9 mouse cellular contexts compared by ENCODE assay signal in the genomic region with DNA sequence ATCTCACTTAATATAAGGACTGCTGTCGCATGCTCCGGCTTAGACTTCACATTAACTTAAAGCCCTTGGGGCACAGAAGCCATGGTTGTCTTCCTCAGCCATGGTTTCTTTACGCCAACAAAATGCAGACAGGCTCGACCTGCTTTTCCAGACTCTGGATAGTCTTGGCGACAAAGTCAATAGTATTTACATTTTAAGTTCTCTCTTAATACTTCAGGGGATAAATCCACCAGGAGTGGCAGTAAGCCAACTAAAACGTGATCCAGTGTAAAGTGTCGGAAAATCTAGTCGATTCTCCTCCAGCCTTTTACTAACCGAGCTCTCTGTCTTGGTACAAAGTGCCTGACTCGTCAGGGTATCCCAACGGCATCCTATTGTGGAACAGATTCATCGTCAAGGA. TPM values are rescaled to one million over a fixed set of nuclear protein-coding genes. Genes with fewer than 3 reads are reported as not detected.
A peak's percentile ranks its signal among the peaks of the same experiment; 100 is the strongest.
DNase-seq lines count a peak whose midpoint lies in the region; ATAC-seq and TF ChIP-seq lines count a peak whose summit lies in the region.
"Had no signal": no experiment of that assay in that cellular context is flagged by ENCODE, and none has a peak within 500 bp of the region (broad histone marks: within the 10 kb centered on the region; RNA-seq: fewer than 3 reads in every experiment).

No protein-coding gene starts in this region.

- H3K36me3 ChIP-seq in heart, embryonic 16.5 days (ENCODE audit: control insufficient read depth, insufficient read depth), result 0 out of 2 replicates have a peak, but pooled peaks cover 7% of the 10 kb centered on the region
- H3K36me3 ChIP-seq in embryonic facial prominence, embryonic 10.5 days (replicated peaks), result peaks cover 32% of the 10 kb centered on the region
- H3K36me3 ChIP-seq in intestine, postnatal 0 days (ENCODE audit: control insufficient read depth, insufficient read depth), result peaks cover 14% of the 10 kb centered on the region
- H3K36me3 ChIP-seq in midbrain, embryonic 15.5 days (replicated peaks), result peaks cover 4% of the 10 kb centered on the region; the same call in 1 of the 2 replicates

- H3K27me3 ChIP-seq in heart, embryonic 16.5 days (ENCODE audit: control insufficient read depth, insufficient read depth, low read length), result no peaks in the 10 kb centered on the region
- peaks cover 5% of the 10 kb centered on the region; the same call in 1 of the 2 replicates for H3K27me3 ChIP-seq in embryonic facial prominence, embryonic 10.5 days (replicated peaks; ENCODE audit: low read depth, poor library complexity, severe bottlenecking)
- H3K27me3 ChIP-seq in intestine, postnatal 0 days (replicated peaks; ENCODE audit: control insufficient read depth, insufficient read depth, low read length), result no peaks in the 10 kb centered on the region
- H3K27me3 ChIP-seq in midbrain, embryonic 15.5 days (replicated peaks), result peaks cover 9% of the 10 kb centered on the region; the same call in 1 of the 2 replicates
- H3K27me3 ChIP-seq: Patski had no signal

- H3K4me2 ChIP-seq in heart, embryonic 16.5 days (ENCODE audit: low read depth, low read length), result peak overlapping the region; percentile 90
- H3K4me2 ChIP-seq in intestine, postnatal 0 days (replicated peaks; ENCODE audit: low read depth), result peak overlapping the region; percentile 75
- H3K4me2 ChIP-seq in midbrain, embryonic 15.5 days, result peak overlapping the region; percentile 71

- peak overlapping the region; percentile 89 for H3K9ac ChIP-seq in heart, embryonic 16.5 days (ENCODE audit: low read length)
- H3K9ac ChIP-seq in intestine, postnatal 0 days (ENCODE audit: low read depth, low read length), result peak overlapping the region; percentile 80
- no peak overlapping the region for H3K9ac ChIP-seq in midbrain, embryonic 15.5 days

- peak overlapping the region; percentile 92 for H3K4me3 ChIP-seq in heart, embryonic 16.5 days (ENCODE audit: low read length)
- H3K4me3 ChIP-seq in embryonic facial prominence, embryonic 10.5 days, result peak overlapping the region; percentile 98
- H3K4me3 ChIP-seq in intestine, postnatal 0 days (ENCODE audit: low read depth, low read length), result peak overlapping the region; percentile 77
- H3K4me3 ChIP-seq in midbrain, embryonic 15.5 days, result peak overlapping the region; percentile 78

- DNase-seq in heart, adult 8-10 months (ENCODE audit: low spot score), result no peak
- no peak for DNase-seq in embryonic facial prominence, embryonic 10.5 days (ENCODE audit: low spot score)
- no peak for DNase-seq in adipocyte (ENCODE audit: low spot score)
- no peak for DNase-seq in urinary bladder, postnatal 14 days (ENCODE audit: low spot score)

- H3K9me3 ChIP-seq in heart, embryonic 16.5 days (replicated peaks; ENCODE audit: control insufficient read depth, low read length), result no peaks in the 10 kb centered on the region
- H3K9me3 ChIP-seq in embryonic facial prominence, embryonic 10.5 days, result no peaks in the 10 kb centered on the region
- H3K9me3 ChIP-seq in intestine, postnatal 0 days (ENCODE audit: control insufficient read depth), result no peaks in the 10 kb centered on the region
- H3K9me3 ChIP-seq in midbrain, embryonic 15.5 days, result no peaks in the 10 kb centered on the region

- 68% methylated on average over 12 of the region's 12 CpGs for WGBS in heart, embryonic 16.5 days
- 76% methylated on average over 12 of the region's 12 CpGs for WGBS in embryonic facial prominence, embryonic 10.5 days
- 66% methylated on average over 12 of the region's 12 CpGs for WGBS in intestine, postnatal 0 days
- 76% methylated on average over 12 of the region's 12 CpGs for WGBS in midbrain, embryonic 15.5 days

- peaks cover 10% of the 10 kb centered on the region for H3K4me1 ChIP-seq in heart, embryonic 16.5 days (ENCODE audit: control insufficient read depth, insufficient read depth, low read length)
- H3K4me1 ChIP-seq in embryonic facial prominence, embryonic 10.5 days, result peaks cover 17% of the 10 kb centered on the region
- H3K4me1 ChIP-seq in intestine, postnatal 0 days (replicated peaks; ENCODE audit: control insufficient read depth, insufficient read depth, low read length), result 0 out of 2 replicates have a peak, but pooled peaks cover 5% of the 10 kb centered on the region
- peaks cover 19% of the 10 kb centered on the region for H3K4me1 ChIP-seq in midbrain, embryonic 15.5 days

- no peak overlapping the region for H3K27ac ChIP-seq in heart, embryonic 16.5 days (ENCODE audit: low read length)
- H3K27ac ChIP-seq in embryonic facial prominence, embryonic 10.5 days (replicated peaks), result no peak overlapping the region
- no peak overlapping the region for H3K27ac ChIP-seq in intestine, postnatal 0 days (ENCODE audit: low read depth, low read length)
- H3K27ac ChIP-seq in midbrain, embryonic 15.5 days, result no peak overlapping the region

- ATAC-seq in heart, embryonic 16.5 days (replicated peaks; ENCODE audit: extremely low read depth, insufficient read depth, low FRiP score), result no peak
- ATAC-seq in intestine, postnatal 0 days, result no peak
- ATAC-seq in midbrain, embryonic 15.5 days (replicated peaks), result no peak
- no peak for ATAC-seq in megakaryocyte-erythroid progenitor cell, adult 5-6 weeks (replicated peaks; ENCODE audit: low FRiP score, low TSS enrichment, poor library complexity, severe bottlenecking)

- TF ChIP-seq CTCF in intestine, postnatal 0 days (IDR thresholded peaks at IDR 0.05; ENCODE audit: low read depth), result no peak

RNA-seq across cellular contexts. Expression of a gene that starts 1.0 kb away (rescaled TPM):
- polyA plus RNA-seq in heart, embryonic 16.5 days (2015; fragmentation: Nextera tagmentation; extraction: Ambion mirVana), result 90.8 and 93.1 TPM in 2 replicates
- total RNA-seq in heart, adult 8-10 months (2022), result 10 to 100 TPM; 30.7 to 35.3 (median 32.1) TPM
- 106 and 114 TPM in 2 replicates for polyA plus RNA-seq in embryonic facial prominence, embryonic 10.5 days (2016; fragmentation: Nextera tagmentation; extraction: Ambion mirVana)
- 82.8 and 83.5 TPM in 2 replicates for polyA plus RNA-seq in intestine, postnatal 0 days (2015; fragmentation: Nextera tagmentation; extraction: Ambion mirVana)
- polyA plus RNA-seq in midbrain, embryonic 15.5 days (2015; fragmentation: Nextera tagmentation; extraction: Ambion mirVana), result 140 and 153 TPM in 2 replicates
- total RNA-seq in megakaryocyte-erythroid progenitor cell, adult 5-6 weeks (2014; fragmentation: Nextera tagmentation), result 27.5 and 63.2 TPM in 2 replicates
- total RNA-seq in megakaryocyte-erythroid progenitor cell, adult 5-6 weeks (2017), result 35.5 and 46.5 TPM in 2 replicates

RNA-seq across cellular contexts. Expression of a gene that starts 19.8 kb away (rescaled TPM):
- polyA plus RNA-seq in heart, embryonic 16.5 days (2015; fragmentation: Nextera tagmentation; extraction: Ambion mirVana), result 44.7 and 47.8 TPM in 2 replicates
- total RNA-seq in heart, adult 8-10 months (2022), result 10 to 100 TPM; 21.9 to 36.4 (median 28.1) TPM
- polyA plus RNA-seq in embryonic facial prominence, embryonic 10.5 days (2016; fragmentation: Nextera tagmentation; extraction: Ambion mirVana), result 1.4 and 2.5 TPM in 2 replicates
- 42.4 and 43.5 TPM in 2 replicates for polyA plus RNA-seq in intestine, postnatal 0 days (2015; fragmentation: Nextera tagmentation; extraction: Ambion mirVana)
- polyA plus RNA-seq in midbrain, embryonic 15.5 days (2015; fragmentation: Nextera tagmentation; extraction: Ambion mirVana), result 0.71 and 1.3 TPM in 2 replicates
- total RNA-seq in megakaryocyte-erythroid progenitor cell, adult 5-6 weeks (2014; fragmentation: Nextera tagmentation), result 0.35 TPM in 1 of 2 replicates, not detected in the other
- total RNA-seq in megakaryocyte-erythroid progenitor cell, adult 5-6 weeks (2017), result not detected in 2 replicates

RNA-seq across cellular contexts. Expression of a gene that starts 52.3 kb away (rescaled TPM):
- 33.2 and 36.0 TPM in 2 replicates for polyA plus RNA-seq in heart, embryonic 16.5 days (2015; fragmentation: Nextera tagmentation; extraction: Ambion mirVana)
- 10 to 100 TPM; 50.7 to 55.7 (median 53.7) TPM for total RNA-seq in heart, adult 8-10 months (2022)
- polyA plus RNA-seq in embryonic facial prominence, embryonic 10.5 days (2016; fragmentation: Nextera tagmentation; extraction: Ambion mirVana), result 17.9 and 18.6 TPM in 2 replicates
- polyA plus RNA-seq in intestine, postnatal 0 days (2015; fragmentation: Nextera tagmentation; extraction: Ambion mirVana), result 10.0 and 12.6 TPM in 2 replicates
- 21.7 and 23.5 TPM in 2 replicates for polyA plus RNA-seq in midbrain, embryonic 15.5 days (2015; fragmentation: Nextera tagmentation; extraction: Ambion mirVana)
- total RNA-seq in megakaryocyte-erythroid progenitor cell, adult 5-6 weeks (2014; fragmentation: Nextera tagmentation), result 41.0 and 77.9 TPM in 2 replicates
- total RNA-seq in megakaryocyte-erythroid progenitor cell, adult 5-6 weeks (2017), result 38.7 and 41.7 TPM in 2 replicates

RNA-seq across cellular contexts. Expression of a gene that starts 57.1 kb away (rescaled TPM):
- polyA plus RNA-seq in heart, embryonic 16.5 days (2015; fragmentation: Nextera tagmentation; extraction: Ambion mirVana), result 26.3 and 29.1 TPM in 2 replicates
- 10 to 100 TPM; 15.9 to 24.4 (median 19.9) TPM for total RNA-seq in heart, adult 8-10 months (2022)
- 31.1 and 32.6 TPM in 2 replicates for polyA plus RNA-seq in embryonic facial prominence, embryonic 10.5 days (2016; fragmentation: Nextera tagmentation; extraction: Ambion mirVana)
- 19.5 and 20.2 TPM in 2 replicates for polyA plus RNA-seq in intestine, postnatal 0 days (2015; fragmentation: Nextera tagmentation; extraction: Ambion mirVana)
- 47.9 and 50.5 TPM in 2 replicates for polyA plus RNA-seq in midbrain, embryonic 15.5 days (2015; fragmentation: Nextera tagmentation; extraction: Ambion mirVana)
- total RNA-seq in megakaryocyte-erythroid progenitor cell, adult 5-6 weeks (2014; fragmentation: Nextera tagmentation), result 27.3 and 32.6 TPM in 2 replicates
- 48.1 and 71.3 TPM in 2 replicates for total RNA-seq in megakaryocyte-erythroid progenitor cell, adult 5-6 weeks (2017)

Comparison
In these comparisons a context has a peak if more than half of its experiments do, and no peak if none do; other contexts are left out.
1. RNA of a gene that starts 19.8 kb away (polyA plus RNA-seq): 44.7 to 47.8 TPM in heart, embryonic 16.5 days and 42.4 to 43.5 TPM in intestine, postnatal 0 days; 1.4 to 2.5 TPM in embryonic facial prominence, embryonic 10.5 days and 0.71 to 1.3 TPM in midbrain, embryonic 15.5 days; every median in the first group is over 10 times any median in the second.
2. Peak in every context shown above with its lines, with median percentiles within 50 percentile points of each other: H3K4me2 ChIP-seq and H3K4me3 ChIP-seq.